Mouse (Mus musculus) liver, embryonic 15.5 days (tissue): ENCODE measurements around the gene Gm11549. TPM values are rescaled to one million over a fixed set of nuclear protein-coding genes. Genes with fewer than 3 reads are reported as not detected.

Source experiments
- ATAC-seq: fragments of 200-750 bp; cut with Nextera tagmentation; 2 replicates; pipeline ENCODE4 v1.8.0; 2017; ENCODE audit warnings: moderate number of reproducible peaks, mild to moderate bottlenecking, moderate library complexity; ENCODE audit not compliant: insufficient read depth
- H3K27ac ChIP-seq: fragments of 300-500 bp; sonication (generic); replicated peaks from 2 replicates; pipeline ENCODE4 v1.5.1; 2015; ENCODE audit warnings: mild to moderate bottlenecking, inconsistent platforms
- H3K27me3 ChIP-seq: fragments of 300-500 bp; sonication (generic); 2 replicates; pipeline ENCODE4 v1.6.1; 2015; ENCODE audit warnings: mild to moderate bottlenecking, inconsistent platforms
- H3K36me3 ChIP-seq: fragments of 300-500 bp; sonication (generic); replicated peaks from 2 replicates; pipeline ENCODE4 v1.6.1; 2015; ENCODE audit warnings: moderate library complexity, mild to moderate bottlenecking, inconsistent platforms
- H3K4me1 ChIP-seq: fragments of 300-500 bp; sonication (generic); replicated peaks from 2 replicates; pipeline ENCODE4 v1.6.1; 2015; ENCODE audit warnings: inconsistent platforms
- H3K4me2 ChIP-seq: fragments of 300-500 bp; sonication (generic); 2 replicates; pipeline ENCODE4 v1.6.1; 2015; ENCODE audit warnings: moderate library complexity, mild to moderate bottlenecking, inconsistent platforms
- H3K4me3 ChIP-seq: fragments of 300-500 bp; sonication (generic); replicated peaks from 2 replicates; pipeline ENCODE4 v1.5.1; 2015; ENCODE audit warnings: mild to moderate bottlenecking, inconsistent platforms
- H3K9ac ChIP-seq: fragments of 300-500 bp; sonication (generic); 2 replicates; pipeline ENCODE4 v1.6.1; 2015; ENCODE audit warnings: moderate library complexity, mild to moderate bottlenecking, inconsistent platforms
- H3K9me3 ChIP-seq: fragments of 300-500 bp; sonication (generic); replicated peaks from 2 replicates; pipeline ENCODE4 v1.6.1; 2016; ENCODE audit warnings: inconsistent platforms
- WGBS: fragments of 180-500 bp; shearing (Covaris S2); methylation state at CpG from one replicate; pipeline ENCODE4 v1.1.7; 2015; ENCODE audit warnings: mixed read lengths; ENCODE audit not compliant: insufficient replicate concordance; 5-methylcytosine and 5-hydroxymethylcytosine counted together
- polyA plus RNA-seq: library from polyadenylated mRNA; unstranded; fragments of >200 nt; fragmentation: Nextera tagmentation; extraction: Ambion mirVana; gene quantifications from 2 replicates; pipeline ENCODE4 v1.2.1, GENCODE M21; 2015

The Gm11549 gene
- polyA plus RNA-seq = not detected in 2 replicates

- Histone ChIP-seq H3K9ac (no peak within 1 kb of the TSS), H3K4me2 (peak within 1 kb of the TSS; percentile 61), H3K36me3 (no peaks in the 10 kb centered on the region), H3K4me3 (peak within 1 kb of the TSS; percentile 32), H3K4me1 (no peaks in the 10 kb centered on the region), H3K27me3 (peaks cover 37% of the 10 kb centered on the region), H3K9me3 (no peaks in the 10 kb centered on the region), H3K27ac (no peak within 1 kb of the TSS)
- no peak for ATAC-seq
- WGBS = 2% methylated on average over 51 of the region's 51 CpGs
These were observed at the start of gene Gm11549 for GRCm38 (mm10) chr3:36521073-36522060. Gm11549 (minus strand) TSS chr3:36521813.

- peak overlapping the region; percentile 89 for H3K4me3 ChIP-seq
- ATAC-seq = peak; percentile 56
- 22% methylated on average over 5 of the region's 5 CpGs for WGBS
- H3K27ac ChIP-seq = peak overlapping the region; percentile 90
- H3K36me3 ChIP-seq = peaks cover 56% of the 10 kb centered on the region
- H3K4me2 ChIP-seq = peak overlapping the region; percentile 75
- no peaks in the 10 kb centered on the region for H3K9me3 ChIP-seq
- H3K9ac ChIP-seq = peak overlapping the region; percentile 80
- H3K27me3 ChIP-seq = no peaks in the 10 kb centered on the region
- peaks cover 47% of the 10 kb centered on the region for H3K4me1 ChIP-seq
These were observed 48.2 kb upstream of the Gm11549 start for GRCm38 (mm10) chr3:36569836-36570235.

- peaks cover 87% of the 10 kb centered on the region for H3K36me3 ChIP-seq
- whole genome bisulfite sequencing = 81% methylated on average over 3 of the region's 3 CpGs
- H3K27ac ChIP-seq = no peak overlapping the region; the same call in 1 of the 2 replicates
These were observed 42.1 kb upstream of the Gm11549 start for GRCm38 (mm10) chr3:36563666-36564065.

GRCm38 (mm10) chr3:36559606-36560005 is 38.0 kb upstream of the Gm11549 start:
- H3K9ac ChIP-seq = 0 out of 2 replicates have a peak overlapping the region, but pooled peaks have one; percentile 10

More at GRCm38 (mm10) chr3:36563666-36564065, 42.1 kb upstream of the Gm11549 start:
- Histone ChIP-seq H3K27me3 (no peaks in the 10 kb centered on the region), H3K9me3 (no peaks in the 10 kb centered on the region), H3K4me3 (no peak overlapping the region), H3K9ac (no peak overlapping the region), H3K4me2 (no peak overlapping the region), H3K4me1 (peaks cover 36% of the 10 kb centered on the region)
- no peak for ATAC-seq

GRCm38 (mm10) chr3:36557601-36558000 is 36.0 kb upstream of the Gm11549 start:
- Histone ChIP-seq H3K9ac (no peak overlapping the region), H3K4me1 (peaks cover 23% of the 10 kb centered on the region), H3K27me3 (no peaks in the 10 kb centered on the region), H3K9me3 (no peaks in the 10 kb centered on the region), H3K36me3 (peaks cover 76% of the 10 kb centered on the region), H3K27ac (no peak overlapping the region), H3K4me3 (no peak overlapping the region), H3K4me2 (no peak overlapping the region)
- 73% methylated on average over 1 of the region's 1 CpGs for WGBS
- ATAC-seq = no peak

More at GRCm38 (mm10) chr3:36559606-36560005, 38.0 kb upstream of the Gm11549 start:
- no peaks in the 10 kb centered on the region for H3K27me3 ChIP-seq
- peaks cover 16% of the 10 kb centered on the region for H3K4me1 ChIP-seq
- peaks cover 87% of the 10 kb centered on the region for H3K36me3 ChIP-seq
- peak; percentile 93 for ATAC-seq
- H3K27ac ChIP-seq = peak overlapping the region; percentile 71
- WGBS = 49% methylated on average over 4 of the region's 4 CpGs
- H3K4me2 ChIP-seq = peak overlapping the region; percentile 36
- no peak overlapping the region for H3K4me3 ChIP-seq
- H3K9me3 ChIP-seq = no peaks in the 10 kb centered on the region

- H3K4me2 ChIP-seq = peak within 1 kb of the TSS; percentile 73
- H3K4me3 ChIP-seq = peak within 1 kb of the TSS; percentile 86
- H3K36me3 ChIP-seq = peaks cover 37% of the 10 kb centered on the region
- peak within 1 kb of the TSS; percentile 83 for H3K9ac ChIP-seq
- peak within 1 kb of the TSS; percentile 58 for H3K27ac ChIP-seq
- H3K4me1 ChIP-seq = peaks cover 19% of the 10 kb centered on the region
- no peaks in the 10 kb centered on the region for H3K9me3 ChIP-seq
- 0% methylated on average over 39 of the region's 39 CpGs for WGBS
- peak; percentile 92 for ATAC-seq
- H3K27me3 ChIP-seq = peaks cover 10% of the 10 kb centered on the region; the same call in 1 of the 2 replicates
These were observed 30.9 kb upstream of the Gm11549 start, which contains the start of gene Exosc9 for GRCm38 (mm10) chr3:36552406-36553047. Exosc9 (plus strand) TSS chr3:36552606.

GRCm38 (mm10) chr3:36551851-36552384 is 30.3 kb upstream of the Gm11549 start:
- Histone ChIP-seq H3K27ac (no peak overlapping the region), H3K4me3 (peak overlapping the region; percentile 86)
- 20% methylated on average over 12 of the region's 12 CpGs for WGBS

GRCm38 (mm10) chr3:36551343-36551742 is 29.7 kb upstream of the Gm11549 start:
- H3K27me3 ChIP-seq = peaks cover 10% of the 10 kb centered on the region; the same call in 1 of the 2 replicates
- peaks cover 19% of the 10 kb centered on the region for H3K4me1 ChIP-seq
- H3K27ac ChIP-seq = no peak overlapping the region
- peak overlapping the region; percentile 73 for H3K4me2 ChIP-seq
- H3K36me3 ChIP-seq = peaks cover 25% of the 10 kb centered on the region
- 49% methylated on average over 9 of the region's 9 CpGs for WGBS
- no peaks in the 10 kb centered on the region for H3K9me3 ChIP-seq
- no peak overlapping the region for H3K9ac ChIP-seq
- no peak overlapping the region for H3K4me3 ChIP-seq
- ATAC-seq = no peak

More at GRCm38 (mm10) chr3:36551851-36552384, 30.3 kb upstream of the Gm11549 start:
- Histone ChIP-seq H3K36me3 (peaks cover 31% of the 10 kb centered on the region), H3K4me1 (peaks cover 19% of the 10 kb centered on the region), H3K9ac (peak overlapping the region; percentile 83; the same call in 1 of the 2 replicates), H3K4me2 (peak overlapping the region; percentile 73), H3K27me3 (peaks cover 10% of the 10 kb centered on the region; the same call in 1 of the 2 replicates), H3K9me3 (no peaks in the 10 kb centered on the region)
- no peak for ATAC-seq

GRCm38 (mm10) chr3:36544961-36545360 is 23.3 kb upstream of the Gm11549 start:
- Histone ChIP-seq H3K4me2 (no peak overlapping the region), H3K27me3 (no peaks in the 10 kb centered on the region)
- WGBS = 62% methylated on average over 3 of the region's 3 CpGs

GRCm38 (mm10) chr3:36541399-36541798 is 19.8 kb upstream of the Gm11549 start:
- no peak overlapping the region for H3K9ac ChIP-seq
- H3K4me1 ChIP-seq = no peaks in the 10 kb centered on the region
- H3K27ac ChIP-seq = no peak overlapping the region
- no peaks in the 10 kb centered on the region for H3K9me3 ChIP-seq
- no peaks in the 10 kb centered on the region for H3K27me3 ChIP-seq
- WGBS = 44% methylated on average over 2 of the region's 2 CpGs
- H3K4me2 ChIP-seq = no peak overlapping the region
- ATAC-seq = no peak
- no peak overlapping the region for H3K4me3 ChIP-seq
- H3K36me3 ChIP-seq = no peaks in the 10 kb centered on the region

More at GRCm38 (mm10) chr3:36544961-36545360, 23.3 kb upstream of the Gm11549 start:
- H3K9me3 ChIP-seq = no peaks in the 10 kb centered on the region
- no peak for ATAC-seq
- no peak overlapping the region for H3K9ac ChIP-seq
- H3K27ac ChIP-seq = no peak overlapping the region
- H3K4me1 ChIP-seq = no peaks in the 10 kb centered on the region
- H3K4me3 ChIP-seq = no peak overlapping the region
- H3K36me3 ChIP-seq = no peaks in the 10 kb centered on the region
